Mouse (Mus musculus) hindbrain, postnatal 0 days (tissue): ENCODE measurements around the gene Tjp2. TPM values are rescaled to one million over a fixed set of nuclear protein-coding genes. Genes with fewer than 3 reads are reported as not detected.

ENCODE experiments used
- ATAC-seq: fragments of 200-750 bp; cut with Nextera tagmentation; 2 replicates; pipeline ENCODE4 v1.8.0; 2017; ENCODE audit warnings: mild to moderate bottlenecking, moderate TSS enrichment, moderate library complexity
- DNase-seq: peaks from one replicate; pipeline ENCODE4 v3.0.0-alpha.2; 2015; ENCODE audit warnings: low spot score
- H3K27ac ChIP-seq: fragments of 300-500 bp; sonication (generic); 2 replicates; pipeline ENCODE4 v1.5.1; 2014; ENCODE audit warnings: mild to moderate bottlenecking
- H3K27me3 ChIP-seq: fragments of 300-500 bp; sonication (generic); 2 replicates; pipeline ENCODE4 v1.6.1; 2014; ENCODE audit warnings: low read length, mixed read lengths; ENCODE audit not compliant: insufficient read depth
- H3K36me3 ChIP-seq: fragments of 300-500 bp; sonication (generic); 2 replicates; pipeline ENCODE4 v1.6.1; 2014; ENCODE audit warnings: low read length, mixed read lengths; ENCODE audit not compliant: insufficient read depth
- H3K4me1 ChIP-seq: fragments of 300-500 bp; sonication (generic); 2 replicates; pipeline ENCODE4 v1.6.1; 2014; ENCODE audit warnings: antibody characterized with exemption, low read length, mixed read lengths; ENCODE audit not compliant: insufficient read depth
- H3K4me2 ChIP-seq: fragments of 300-500 bp; sonication (generic); 2 replicates; pipeline ENCODE4 v1.6.1; 2014; ENCODE audit warnings: low read depth, mild to moderate bottlenecking, low read length, moderate library complexity, mixed read lengths
- H3K4me3 ChIP-seq: fragments of 300-500 bp; sonication (generic); 2 replicates; pipeline ENCODE4 v1.5.1; 2014; ENCODE audit warnings: low read length
- H3K9ac ChIP-seq: fragments of 300-500 bp; sonication (generic); replicated peaks from 2 replicates; pipeline ENCODE4 v1.6.1; 2014; ENCODE audit warnings: mild to moderate bottlenecking, low read length, moderate library complexity, mixed read lengths
- H3K9me3 ChIP-seq: fragments of 300-500 bp; sonication (generic); 2 replicates; pipeline ENCODE4 v1.6.1; 2016; ENCODE audit warnings: low read length, mixed read lengths
- CTCF ChIP-seq: IDR thresholded peaks from 2 replicates; pipeline ENCODE4 v1.5.1; 2016; ENCODE audit warnings: antibody characterized with exemption, control low read depth, low read depth
- WGBS: fragments of 180-500 bp; shearing (Covaris S2); extraction: QIAGEN DNeasy Blood & Tissue Kit; methylation state at CpG from one replicate; pipeline ENCODE4 v1.1.7; 2014; 5-methylcytosine and 5-hydroxymethylcytosine counted together
- polyA plus RNA-seq: library from polyadenylated mRNA; unstranded; fragments of >200 nt; fragmentation: Nextera tagmentation; extraction: Ambion mirVana; gene quantifications from 2 replicates; pipeline ENCODE4 v1.2.1, GENCODE M21; 2015
- total RNA-seq: library from RNA; depleted of rRNA; stranded (reverse); fragments of >200 nt; gene quantifications from 2 replicates; pipeline ENCODE4 v1.2.3, GENCODE M21; 2014

The Tjp2 gene
- total and polyA plus RNA-seq, 2 experiments from 2014 or later, result 13.9 to 15.8 TPM

- H3K9ac ChIP-seq, result 0 out of 2 replicates have a peak overlapping the region, but pooled peaks have one; percentile 13
- ATAC-seq (no peak; the same call in 1 of the 2 replicates), DNase-seq (peak; percentile 61)
- peak overlapping the region; percentile 57 for H3K4me2 ChIP-seq
- H3K4me1 ChIP-seq, result no peaks in the 10 kb centered on the region
- H3K36me3 ChIP-seq, result peaks cover 6% of the 10 kb centered on the region; the same call in 1 of the 2 replicates
- no peaks in the 10 kb centered on the region for H3K9me3 ChIP-seq
- peak overlapping the region; percentile 34 for H3K4me3 ChIP-seq
- WGBS, result 41% methylated on average over 10 of the region's 10 CpGs
- no peak for TF ChIP-seq CTCF
- no peak overlapping the region for H3K27ac ChIP-seq
- H3K27me3 ChIP-seq, result no peaks in the 10 kb centered on the region
These were observed 89.8 kb downstream of the Tjp2 start for GRCm38 (mm10) chr19:24134991-24135390.

GRCm38 (mm10) chr19:24134144-24134911, 90.5 kb downstream of the Tjp2 start:
- no peaks in the 10 kb centered on the region for H3K9me3 ChIP-seq
- ATAC-seq (peak; percentile 35; the same call in 1 of the 2 replicates), DNase-seq (no peak)
- H3K36me3 ChIP-seq, result peaks cover 6% of the 10 kb centered on the region; the same call in 1 of the 2 replicates
- no peaks in the 10 kb centered on the region for H3K27me3 ChIP-seq
- no peak overlapping the region for H3K27ac ChIP-seq
- H3K4me2 ChIP-seq, result peak overlapping the region; percentile 57
- WGBS, result 76% methylated on average over 16 of the region's 16 CpGs
- H3K9ac ChIP-seq, result 0 out of 2 replicates have a peak overlapping the region, but pooled peaks have one; percentile 13
- TF ChIP-seq CTCF, result no peak
- H3K4me3 ChIP-seq, result peak overlapping the region; percentile 34
- no peaks in the 10 kb centered on the region for H3K4me1 ChIP-seq

- no peak overlapping the region for H3K27ac ChIP-seq
- H3K9ac ChIP-seq, result no peak overlapping the region
- 93% methylated on average over 8 of the region's 8 CpGs for whole genome bisulfite sequencing
- H3K4me3 ChIP-seq, result no peak overlapping the region
- no peak for ATAC-seq
- H3K4me2 ChIP-seq, result no peak overlapping the region
- no peak for DNase-seq
- H3K9me3 ChIP-seq, result no peaks in the 10 kb centered on the region
- peaks cover 3% of the 10 kb centered on the region; the same call in 1 of the 2 replicates for H3K36me3 ChIP-seq
- H3K27me3 ChIP-seq, result no peaks in the 10 kb centered on the region
- no peak for TF ChIP-seq CTCF
- no peaks in the 10 kb centered on the region for H3K4me1 ChIP-seq
These were observed 101.1 kb downstream of the Tjp2 start for GRCm38 (mm10) chr19:24123534-24124290.

- no peak for DNase-seq
- Histone ChIP-seq H3K27me3 (no peaks in the 10 kb centered on the region), H3K4me3 (no peak overlapping the region), H3K27ac (no peak overlapping the region), H3K9me3 (no peaks in the 10 kb centered on the region), H3K9ac (no peak overlapping the region), H3K4me1 (no peaks in the 10 kb centered on the region), H3K36me3 (peaks cover 3% of the 10 kb centered on the region; the same call in 1 of the 2 replicates), H3K4me2 (no peak overlapping the region)
- TF ChIP-seq CTCF, result no peak
- no peak for ATAC-seq
- 96% methylated on average over 6 of the region's 6 CpGs for WGBS
These were observed 101.7 kb downstream of the Tjp2 start for GRCm38 (mm10) chr19:24123087-24123486.

- no peaks in the 10 kb centered on the region for H3K9me3 ChIP-seq
- no peaks in the 10 kb centered on the region for H3K27me3 ChIP-seq
- no peak overlapping the region for H3K4me3 ChIP-seq
- H3K4me1 ChIP-seq, result no peaks in the 10 kb centered on the region
- TF ChIP-seq CTCF, result no peak
- DNase-seq, result no peak
- H3K4me2 ChIP-seq, result no peak overlapping the region
- ATAC-seq, result no peak
- H3K36me3 ChIP-seq, result peaks cover 3% of the 10 kb centered on the region; the same call in 1 of the 2 replicates
- H3K9ac ChIP-seq, result no peak overlapping the region
- H3K27ac ChIP-seq, result no peak overlapping the region
- 93% methylated on average over 9 of the region's 9 CpGs for WGBS
These were observed 102.2 kb downstream of the Tjp2 start for GRCm38 (mm10) chr19:24122647-24123046.

- no peak overlapping the region for H3K4me3 ChIP-seq
- H3K27me3 ChIP-seq, result no peaks in the 10 kb centered on the region
- TF ChIP-seq CTCF, result peak; percentile 22; the same call in 1 of the 2 replicates
- H3K9ac ChIP-seq, result no peak overlapping the region
- DNase-seq (no peak), ATAC-seq (no peak)
- H3K9me3 ChIP-seq, result no peaks in the 10 kb centered on the region
- H3K4me1 ChIP-seq, result no peaks in the 10 kb centered on the region
- peaks cover 3% of the 10 kb centered on the region; the same call in 1 of the 2 replicates for H3K36me3 ChIP-seq
- no peak overlapping the region for H3K27ac ChIP-seq
- no peak overlapping the region for H3K4me2 ChIP-seq
- WGBS, result 78% methylated on average over 4 of the region's 4 CpGs
These were observed 104.0 kb downstream of the Tjp2 start for GRCm38 (mm10) chr19:24120811-24121210.
